Mouse (Mus musculus) liver, adult 2 months (tissue): ENCODE results near the gene Slc17a7.

ENCODE experiments used
- CTCF ChIP-seq: fragments of 200-500 bp; IDR thresholded peaks from 2 replicates; pipeline ENCODE4 v1.5.1; 2011; ENCODE audit warnings: low read depth, low read length, control low read depth
- POLR2A ChIP-seq: fragments of 200-500 bp; IDR thresholded peaks from 2 replicates; pipeline ENCODE4 v1.6.1; 2011; ENCODE audit warnings: low read length, control low read depth; ENCODE audit not compliant: insufficient read depth; ENCODE audit errors: extremely low read depth

DNA sequence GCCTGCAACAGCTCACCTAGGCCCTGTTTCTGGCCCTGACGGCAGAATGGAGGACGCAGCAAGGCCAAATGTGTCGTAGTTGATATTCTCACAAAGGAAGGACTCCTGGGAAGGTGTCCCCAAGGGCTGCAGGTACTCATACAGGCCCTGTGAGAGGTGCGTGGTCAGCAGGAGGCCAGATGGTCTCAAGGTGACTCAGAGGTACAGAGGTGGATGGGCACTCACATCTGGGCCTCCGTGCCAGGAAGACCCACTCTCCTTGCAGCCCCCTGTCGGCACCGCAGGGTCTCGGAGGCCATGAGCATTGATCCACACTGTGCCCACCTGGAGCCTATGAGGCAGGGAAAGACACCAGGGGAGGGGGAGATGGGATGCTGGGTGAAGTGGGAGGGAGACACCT, 18.3 kb upstream of the Slc17a7 start:
- TF ChIP-seq CTCF (no peak), POLR2A (no peak)
